Mouse (Mus musculus) limb, embryonic 13.5 days (tissue): Measurements from ENCODE around the gene Usb1. TPM values are rescaled to one million over a fixed set of nuclear protein-coding genes. Genes with fewer than 3 reads are reported as not detected.

Experiments
- ATAC-seq: fragments of 200-750 bp; cut with Nextera tagmentation; 2 replicates; pipeline ENCODE4 v1.8.0; 2017; ENCODE audit warnings: low read depth, moderate number of reproducible peaks, moderate TSS enrichment; ENCODE audit not compliant: low FRiP score
- H3K27ac ChIP-seq: fragments of 300-500 bp; sonication (generic); 2 replicates; pipeline ENCODE4 v1.5.1; 2015; ENCODE audit warnings: inconsistent platforms, mild to moderate bottlenecking, moderate library complexity
- H3K27me3 ChIP-seq: fragments of 300-500 bp; sonication (generic); 2 replicates; pipeline ENCODE4 v1.6.1; 2015; ENCODE audit warnings: mild to moderate bottlenecking, inconsistent platforms
- H3K36me3 ChIP-seq: fragments of 300-500 bp; sonication (generic); 2 replicates; pipeline ENCODE4 v1.6.1; 2015; ENCODE audit warnings: inconsistent platforms, mild to moderate bottlenecking, moderate library complexity
- H3K4me1 ChIP-seq: fragments of 300-500 bp; sonication (generic); 2 replicates; pipeline ENCODE4 v1.6.1; 2015; ENCODE audit warnings: inconsistent platforms
- H3K4me2 ChIP-seq: fragments of 300-500 bp; sonication (generic); replicated peaks from 2 replicates; pipeline ENCODE4 v1.6.1; 2015; ENCODE audit warnings: inconsistent platforms, mild to moderate bottlenecking, moderate library complexity
- H3K4me3 ChIP-seq: fragments of 300-500 bp; sonication (generic); 2 replicates; pipeline ENCODE4 v1.5.1; 2015; ENCODE audit warnings: moderate library complexity, mild to moderate bottlenecking, inconsistent platforms
- H3K9ac ChIP-seq: fragments of 300-500 bp; sonication (generic); 2 replicates; pipeline ENCODE4 v1.6.1; 2015; ENCODE audit warnings: mild to moderate bottlenecking, inconsistent platforms
- H3K9me3 ChIP-seq: fragments of 300-500 bp; sonication (generic); 2 replicates; pipeline ENCODE4 v1.6.1; 2016; ENCODE audit warnings: inconsistent platforms
- WGBS: fragments of 180-500 bp; shearing (Covaris S2); methylation state at CpG from one replicate; pipeline ENCODE4 v1.1.7; 2015; 5-methylcytosine and 5-hydroxymethylcytosine counted together
- polyA plus RNA-seq: library from polyadenylated mRNA; unstranded; fragments of >200 nt; fragmentation: Nextera tagmentation; extraction: Ambion mirVana; gene quantifications from 2 replicates; pipeline ENCODE4 v1.2.1, GENCODE M21; 2015

Usb1 gene
- polyA plus RNA-seq, 1 experiment from 2014 or later: 46.0 TPM

- peaks cover 22% of the 10 kb centered on the region for H3K4me1 ChIP-seq
- peak overlapping the region; percentile 19; the same call in 1 of the 2 replicates for H3K9ac ChIP-seq
- no peak for ATAC-seq
- H3K4me2 ChIP-seq: no peak overlapping the region
- WGBS: 34% methylated on average over 7 of the region's 7 CpGs
- H3K27me3 ChIP-seq: no peaks in the 10 kb centered on the region
- no peak overlapping the region for H3K4me3 ChIP-seq
- no peaks in the 10 kb centered on the region for H3K9me3 ChIP-seq
- H3K27ac ChIP-seq: no peak overlapping the region
- no peaks in the 10 kb centered on the region for H3K36me3 ChIP-seq
Observed at GRCm38 (mm10) chr8:95360181-95361015, 28.3 kb downstream of the Usb1 start.

- Histone ChIP-seq H3K4me2 (no peak overlapping the region), H3K4me1 (peaks cover 22% of the 10 kb centered on the region), H3K4me3 (no peak overlapping the region), H3K36me3 (no peaks in the 10 kb centered on the region), H3K27ac (no peak overlapping the region), H3K27me3 (no peaks in the 10 kb centered on the region), H3K9me3 (no peaks in the 10 kb centered on the region), H3K9ac (no peak overlapping the region)
- 59% methylated on average over 3 of the region's 3 CpGs for WGBS
- no peak for ATAC-seq
Observed at GRCm38 (mm10) chr8:95361016-95361341, 28.9 kb downstream of the Usb1 start.

- H3K36me3 ChIP-seq: no peaks in the 10 kb centered on the region
- H3K9me3 ChIP-seq: no peaks in the 10 kb centered on the region
- 58% methylated on average over 6 of the region's 6 CpGs for WGBS
- no peak overlapping the region for H3K4me2 ChIP-seq
- H3K4me1 ChIP-seq: peaks cover 22% of the 10 kb centered on the region
- no peaks in the 10 kb centered on the region for H3K27me3 ChIP-seq
- no peak overlapping the region for H3K9ac ChIP-seq
- no peak for ATAC-seq
- no peak overlapping the region for H3K4me3 ChIP-seq
- no peak overlapping the region for H3K27ac ChIP-seq
Observed at GRCm38 (mm10) chr8:95362272-95362671, 30.2 kb downstream of the Usb1 start.

GRCm38 (mm10) chr8:95363849-95364248 is 31.8 kb downstream of the Usb1 start:
- no peaks in the 10 kb centered on the region for H3K27me3 ChIP-seq
- H3K27ac ChIP-seq: no peak overlapping the region
- H3K4me2 ChIP-seq: no peak overlapping the region
- WGBS: 91% methylated on average over 2 of the region's 2 CpGs
- no peak overlapping the region for H3K4me3 ChIP-seq
- H3K9me3 ChIP-seq: no peaks in the 10 kb centered on the region
- H3K36me3 ChIP-seq: 0 out of 2 replicates have a peak, but pooled peaks cover 2% of the 10 kb centered on the region
- no peak overlapping the region for H3K9ac ChIP-seq
- peaks cover 21% of the 10 kb centered on the region for H3K4me1 ChIP-seq
- ATAC-seq: no peak

- H3K27me3 ChIP-seq: no peaks in the 10 kb centered on the region
- H3K4me3 ChIP-seq: peak overlapping the region; percentile 42
- peak overlapping the region; percentile 58; the same call in 1 of the 2 replicates for H3K27ac ChIP-seq
- peaks cover 18% of the 10 kb centered on the region for H3K4me1 ChIP-seq
- H3K4me2 ChIP-seq: peak overlapping the region; percentile 67
- 36% methylated on average over 20 of the region's 20 CpGs for WGBS
- H3K36me3 ChIP-seq: peaks cover 11% of the 10 kb centered on the region; the same call in 1 of the 2 replicates
- peak; percentile 88 for ATAC-seq
- peak overlapping the region; percentile 66 for H3K9ac ChIP-seq
- H3K9me3 ChIP-seq: no peaks in the 10 kb centered on the region
Observed at GRCm38 (mm10) chr8:95369581-95370326, 37.7 kb downstream of the Usb1 start.

GRCm38 (mm10) chr8:95373389-95374002 is 41.4 kb downstream of the Usb1 start:
- H3K4me2 ChIP-seq: no peak overlapping the region
- H3K4me3 ChIP-seq: no peak overlapping the region
- no peaks in the 10 kb centered on the region for H3K27me3 ChIP-seq
- no peak overlapping the region for H3K27ac ChIP-seq
- H3K36me3 ChIP-seq: peaks cover 8% of the 10 kb centered on the region; the same call in 1 of the 2 replicates
- peaks cover 30% of the 10 kb centered on the region for H3K4me1 ChIP-seq
- H3K9ac ChIP-seq: 0 out of 2 replicates have a peak overlapping the region, but pooled peaks have one; percentile 8
- ATAC-seq: no peak
- 75% methylated on average over 12 of the region's 12 CpGs for WGBS
- H3K9me3 ChIP-seq: no peaks in the 10 kb centered on the region

GRCm38 (mm10) chr8:95374429-95374828 is 42.3 kb downstream of the Usb1 start:
- no peaks in the 10 kb centered on the region for H3K27me3 ChIP-seq
- no peak overlapping the region for H3K4me2 ChIP-seq
- ATAC-seq: no peak
- no peaks in the 10 kb centered on the region for H3K9me3 ChIP-seq
- H3K9ac ChIP-seq: no peak overlapping the region
- H3K36me3 ChIP-seq: peaks cover 8% of the 10 kb centered on the region; the same call in 1 of the 2 replicates
- 80% methylated on average over 3 of the region's 3 CpGs for WGBS
- no peak overlapping the region for H3K27ac ChIP-seq
- peaks cover 22% of the 10 kb centered on the region for H3K4me1 ChIP-seq
- H3K4me3 ChIP-seq: no peak overlapping the region

GRCm38 (mm10) chr8:95375374-95375930 is 43.4 kb downstream of the Usb1 start:
- no peaks in the 10 kb centered on the region for H3K9me3 ChIP-seq
- WGBS: 86% methylated on average over 7 of the region's 7 CpGs

GRCm38 (mm10) chr8:95376309-95376999 is 44.4 kb downstream of the Usb1 start:
- Histone ChIP-seq H3K4me2 (no peak overlapping the region), H3K36me3 (peaks cover 8% of the 10 kb centered on the region; the same call in 1 of the 2 replicates), H3K27me3 (no peaks in the 10 kb centered on the region), H3K27ac (no peak overlapping the region), H3K4me1 (peaks cover 13% of the 10 kb centered on the region; the same call in 1 of the 2 replicates), H3K9me3 (no peaks in the 10 kb centered on the region), H3K4me3 (no peak overlapping the region), H3K9ac (no peak overlapping the region)
- ATAC-seq: no peak
- WGBS: 76% methylated on average over 12 of the region's 12 CpGs

More at GRCm38 (mm10) chr8:95375374-95375930, 43.4 kb downstream of the Usb1 start:
- Histone ChIP-seq H3K27me3 (no peaks in the 10 kb centered on the region), H3K4me1 (peaks cover 13% of the 10 kb centered on the region; the same call in 1 of the 2 replicates), H3K4me2 (no peak overlapping the region), H3K27ac (no peak overlapping the region), H3K9ac (no peak overlapping the region), H3K36me3 (peaks cover 8% of the 10 kb centered on the region; the same call in 1 of the 2 replicates), H3K4me3 (no peak overlapping the region)
- no peak for ATAC-seq

- no peak overlapping the region for H3K27ac ChIP-seq
- ATAC-seq: no peak
- peaks cover 13% of the 10 kb centered on the region; the same call in 1 of the 2 replicates for H3K4me1 ChIP-seq
- no peaks in the 10 kb centered on the region for H3K9me3 ChIP-seq
- no peaks in the 10 kb centered on the region for H3K27me3 ChIP-seq
- H3K9ac ChIP-seq: no peak overlapping the region
- no peak overlapping the region for H3K4me3 ChIP-seq
- H3K36me3 ChIP-seq: peaks cover 6% of the 10 kb centered on the region; the same call in 1 of the 2 replicates
- no peak overlapping the region for H3K4me2 ChIP-seq
- WGBS: 77% methylated on average over 4 of the region's 4 CpGs
Observed at GRCm38 (mm10) chr8:95377101-95377500, 45.0 kb downstream of the Usb1 start.

GRCm38 (mm10) chr8:95377863-95378291 is 45.8 kb downstream of the Usb1 start:
- ATAC-seq: no peak
- H3K27ac ChIP-seq: no peak overlapping the region
- H3K4me3 ChIP-seq: no peak overlapping the region
- H3K9ac ChIP-seq: no peak overlapping the region
- 19% methylated on average over 7 of the region's 7 CpGs for WGBS
- no peaks in the 10 kb centered on the region for H3K27me3 ChIP-seq
- no peaks in the 10 kb centered on the region for H3K9me3 ChIP-seq
- peak overlapping the region; percentile 11; the same call in 1 of the 2 replicates for H3K4me2 ChIP-seq
- peaks cover 13% of the 10 kb centered on the region; the same call in 1 of the 2 replicates for H3K4me1 ChIP-seq
- H3K36me3 ChIP-seq: no peaks in the 10 kb centered on the region
